Mouse (Mus musculus): ENCODE measurements around the gene Ano10. TPM values are rescaled to one million over a fixed set of nuclear protein-coding genes. Genes with fewer than 3 reads are reported as not detected.

Ano10 gene
- total and polyA plus RNA-seq, 2 experiments from 2014 or later, result 29.9 to 33.0 TPM

DNA sequence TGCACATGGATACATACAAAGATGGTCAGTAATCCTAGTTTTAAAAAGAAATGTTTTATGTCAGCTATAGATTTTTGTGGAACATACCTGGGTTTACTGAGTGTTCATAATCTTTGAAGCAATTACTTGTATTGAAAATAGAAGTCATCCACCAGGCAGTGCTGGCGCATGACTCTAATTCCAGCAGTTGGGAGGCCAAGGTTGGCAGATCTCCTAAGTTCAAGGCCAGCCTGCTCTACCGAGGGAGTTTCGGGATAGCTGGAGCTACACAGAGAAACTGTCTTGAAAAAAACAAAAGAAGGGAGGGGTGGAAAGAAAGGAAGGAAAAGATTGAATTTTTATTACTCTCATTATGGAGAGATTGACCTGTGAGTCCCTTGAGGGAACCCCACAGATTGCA lies 145.9 kb downstream of the Ano10 start:
- no peak for TF ChIP-seq CTCF (IDR thresholded peaks at IDR 0.05)
- Histone ChIP-seq H3K9me3 (ENCODE audit: low read length) (no peaks in the 10 kb centered on the region), H3K9ac (replicated peaks; ENCODE audit: low read length, poor library complexity, severe bottlenecking) (no peak overlapping the region), H3K4me1 (ENCODE audit: insufficient read depth, low read length) (no peaks in the 10 kb centered on the region), H3K36me3 (ENCODE audit: insufficient read depth, low read length) (no peaks in the 10 kb centered on the region), H3K4me2 (ENCODE audit: low read depth, low read length, poor library complexity, severe bottlenecking) (no peak overlapping the region), H3K27me3 (ENCODE audit: insufficient read depth, low read length) (no peaks in the 10 kb centered on the region), H3K27ac (ENCODE audit: low read depth, low read length) (no peak overlapping the region), H3K4me3 (ENCODE audit: low read depth, low read length) (no peak overlapping the region)
- no peak for ATAC-seq (ENCODE audit: low FRiP score)
- no peak for DNase-seq (ENCODE audit: low spot score)
- WGBS, result 88% methylated on average over 3 of the region's 3 CpGs

DNA sequence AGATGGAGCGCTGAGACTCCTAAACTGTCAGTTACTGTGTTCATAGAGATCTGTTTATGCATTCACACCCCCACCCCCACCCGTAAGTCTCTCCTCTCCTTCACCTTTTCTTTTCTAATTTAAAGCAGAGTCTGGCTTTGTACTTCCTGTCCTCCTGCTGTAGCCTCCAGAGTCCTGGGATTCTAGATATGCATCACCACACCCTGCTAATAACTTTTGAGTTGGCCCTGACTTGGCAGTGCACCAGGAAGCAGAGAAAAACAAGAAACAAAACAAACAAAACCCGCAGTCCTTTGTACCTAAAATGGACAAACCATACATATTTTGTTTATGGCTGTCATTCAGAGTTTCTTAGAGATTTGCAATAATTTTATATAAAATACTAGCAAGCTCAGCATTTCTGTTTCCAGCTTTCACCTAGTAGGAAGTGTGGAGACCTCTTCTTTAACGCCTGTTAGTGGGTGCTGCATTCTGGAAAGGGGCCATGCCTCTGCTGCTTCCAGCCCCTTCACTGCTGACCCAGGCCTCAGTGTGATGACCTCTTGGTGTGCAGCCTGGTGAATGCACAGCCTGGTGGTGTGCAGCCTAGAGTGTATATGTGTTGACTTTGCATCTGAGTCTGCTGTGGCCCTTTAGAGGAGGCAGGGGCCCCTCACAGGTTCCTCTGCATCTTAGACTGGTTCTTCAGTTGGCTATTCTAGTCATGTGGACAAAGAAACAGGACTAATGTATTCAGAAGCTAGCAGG lies 147.9 kb downstream of the Ano10 start:
- ATAC-seq (ENCODE audit: low FRiP score), result no peak
- 85% methylated on average over 4 of the region's 4 CpGs for WGBS
- no peak for DNase-seq (ENCODE audit: low spot score)
- no peak for TF ChIP-seq CTCF (IDR thresholded peaks at IDR 0.05)
- Histone ChIP-seq H3K36me3 (ENCODE audit: insufficient read depth, low read length) (no peaks in the 10 kb centered on the region), H3K9me3 (ENCODE audit: low read length) (no peaks in the 10 kb centered on the region), H3K4me1 (ENCODE audit: insufficient read depth, low read length) (no peaks in the 10 kb centered on the region), H3K27me3 (ENCODE audit: insufficient read depth, low read length) (no peaks in the 10 kb centered on the region), H3K4me2 (ENCODE audit: low read depth, low read length, poor library complexity, severe bottlenecking) (no peak overlapping the region), H3K4me3 (ENCODE audit: low read depth, low read length) (no peak overlapping the region), H3K27ac (ENCODE audit: low read depth, low read length) (no peak overlapping the region), H3K9ac (replicated peaks; ENCODE audit: low read length, poor library complexity, severe bottlenecking) (no peak overlapping the region)

DNA sequence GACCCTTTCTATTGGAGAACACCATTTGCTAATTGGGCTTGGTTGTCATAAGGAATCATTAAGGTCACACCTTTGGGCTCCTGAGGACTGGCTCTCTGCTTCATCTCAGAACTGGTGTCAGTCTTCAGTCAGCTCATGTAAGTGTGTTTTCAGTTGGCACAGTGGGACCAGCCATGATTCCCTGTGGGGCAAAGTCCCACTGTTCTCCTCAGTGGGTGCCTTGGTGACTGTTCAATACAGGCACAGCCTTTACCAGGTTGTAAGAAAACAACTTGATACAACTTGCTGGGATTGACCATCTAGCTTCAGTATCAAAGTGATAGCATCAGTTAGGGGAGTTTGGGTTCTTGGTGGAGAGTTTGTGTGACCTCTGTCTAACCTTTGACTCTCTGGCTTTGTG lies 148.5 kb downstream of the Ano10 start:
- H3K4me1 ChIP-seq (ENCODE audit: insufficient read depth, low read length), result no peaks in the 10 kb centered on the region
- no peak overlapping the region for H3K4me2 ChIP-seq (ENCODE audit: low read depth, low read length, poor library complexity, severe bottlenecking)
- no peak for TF ChIP-seq CTCF (IDR thresholded peaks at IDR 0.05)
- no peak overlapping the region for H3K27ac ChIP-seq (ENCODE audit: low read depth, low read length)
- no peaks in the 10 kb centered on the region for H3K27me3 ChIP-seq (ENCODE audit: insufficient read depth, low read length)
- H3K4me3 ChIP-seq (ENCODE audit: low read depth, low read length), result no peak overlapping the region
- H3K9ac ChIP-seq (replicated peaks; ENCODE audit: low read length, poor library complexity, severe bottlenecking), result no peak overlapping the region
- DNase-seq (ENCODE audit: low spot score) (no peak), ATAC-seq (ENCODE audit: low FRiP score) (no peak)
- H3K9me3 ChIP-seq (ENCODE audit: low read length), result no peaks in the 10 kb centered on the region
- H3K36me3 ChIP-seq (ENCODE audit: insufficient read depth, low read length), result no peaks in the 10 kb centered on the region

DNA sequence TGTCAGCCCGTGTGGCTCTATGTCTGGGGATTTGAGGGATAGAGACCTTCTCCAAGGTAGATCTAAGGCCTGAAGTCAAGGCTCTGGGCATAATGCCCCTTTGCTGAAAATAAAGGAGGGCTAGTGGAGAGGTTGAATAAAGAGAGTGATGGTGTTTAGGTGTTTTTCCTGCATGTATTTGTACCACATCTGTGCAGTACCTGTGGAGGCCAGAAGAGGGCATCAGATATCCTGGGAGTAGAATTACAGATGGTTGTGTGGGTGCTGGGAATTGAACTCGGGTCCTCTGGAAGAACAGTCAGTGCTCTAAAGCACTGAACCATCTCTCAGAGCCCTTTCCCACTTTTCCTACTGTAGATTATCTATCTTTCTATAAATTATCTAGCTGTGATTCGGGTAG lies 149.4 kb downstream of the Ano10 start:
- Histone ChIP-seq H3K4me2 (ENCODE audit: low read depth, low read length, poor library complexity, severe bottlenecking) (no peak overlapping the region), H3K9ac (replicated peaks; ENCODE audit: low read length, poor library complexity, severe bottlenecking) (no peak overlapping the region), H3K27ac (ENCODE audit: low read depth, low read length) (no peak overlapping the region), H3K9me3 (ENCODE audit: low read length) (no peaks in the 10 kb centered on the region), H3K36me3 (ENCODE audit: insufficient read depth, low read length) (no peaks in the 10 kb centered on the region), H3K27me3 (ENCODE audit: insufficient read depth, low read length) (no peaks in the 10 kb centered on the region), H3K4me1 (ENCODE audit: insufficient read depth, low read length) (no peaks in the 10 kb centered on the region), H3K4me3 (ENCODE audit: low read depth, low read length) (no peak overlapping the region)
- peak; percentile 38 for TF ChIP-seq CTCF (IDR thresholded peaks at IDR 0.05)
- ATAC-seq (ENCODE audit: low FRiP score) (no peak), DNase-seq (ENCODE audit: low spot score) (no peak)
- 97% methylated on average over 3 of the region's 3 CpGs for WGBS

DNA sequence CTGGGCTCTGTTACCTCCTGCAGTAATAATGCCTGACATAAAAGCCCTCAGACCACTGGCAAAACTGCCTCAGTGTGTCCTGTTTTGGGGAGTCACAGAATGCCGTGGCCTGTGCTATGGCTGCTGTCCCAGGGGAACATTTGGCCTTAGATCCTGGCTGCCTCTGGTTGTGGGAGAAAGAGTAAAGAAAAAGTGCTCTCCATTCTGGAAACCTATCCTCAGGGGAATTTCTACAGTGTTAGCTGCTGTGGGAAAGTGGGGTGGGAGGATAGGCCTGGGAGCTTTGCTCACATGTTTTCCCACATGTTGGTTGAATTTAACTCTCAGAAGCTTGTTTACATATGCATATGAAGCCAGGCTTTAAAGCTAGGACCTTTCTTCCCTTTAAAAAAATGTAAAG lies 151.0 kb downstream of the Ano10 start:
- no peak overlapping the region for H3K9ac ChIP-seq (replicated peaks; ENCODE audit: low read length, poor library complexity, severe bottlenecking)
- H3K9me3 ChIP-seq (ENCODE audit: low read length), result no peaks in the 10 kb centered on the region
- ATAC-seq (ENCODE audit: low FRiP score), result no peak
- H3K36me3 ChIP-seq (ENCODE audit: insufficient read depth, low read length), result no peaks in the 10 kb centered on the region
- no peak for DNase-seq (ENCODE audit: low spot score)
- TF ChIP-seq CTCF (IDR thresholded peaks at IDR 0.05), result no peak
- no peak overlapping the region for H3K4me3 ChIP-seq (ENCODE audit: low read depth, low read length)
- H3K4me1 ChIP-seq (ENCODE audit: insufficient read depth, low read length), result no peaks in the 10 kb centered on the region
- WGBS, result 81% methylated on average over 1 of the region's 1 CpGs
- H3K4me2 ChIP-seq (ENCODE audit: low read depth, low read length, poor library complexity, severe bottlenecking), result no peak overlapping the region
- H3K27ac ChIP-seq (ENCODE audit: low read depth, low read length), result no peak overlapping the region
- no peaks in the 10 kb centered on the region for H3K27me3 ChIP-seq (ENCODE audit: insufficient read depth, low read length)

DNA sequence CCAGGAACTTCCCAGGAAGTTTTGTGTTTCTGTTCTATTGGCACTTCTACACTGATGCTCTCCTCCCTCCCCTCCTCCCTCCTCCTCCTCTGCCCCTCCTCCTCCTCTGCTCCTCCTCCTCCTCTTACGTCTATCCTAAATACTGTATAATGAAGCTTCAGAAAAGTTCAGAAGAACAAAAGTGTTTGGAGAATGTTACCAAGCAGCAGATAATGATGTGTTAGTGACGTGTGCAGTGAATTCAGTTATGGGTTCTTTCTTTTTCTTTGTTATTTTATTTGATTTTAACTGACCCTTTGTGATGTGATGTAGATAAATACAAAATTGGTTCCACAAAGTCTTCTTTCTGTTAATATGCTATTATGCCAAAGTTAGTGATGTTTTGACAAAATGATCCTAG lies 155.0 kb downstream of the Ano10 start:
- Histone ChIP-seq H3K27ac (ENCODE audit: low read depth, low read length) (no peak overlapping the region), H3K36me3 (ENCODE audit: insufficient read depth, low read length) (peaks cover 8% of the 10 kb centered on the region; the same call in 1 of the 2 replicates), H3K4me1 (ENCODE audit: insufficient read depth, low read length) (no peaks in the 10 kb centered on the region), H3K27me3 (ENCODE audit: insufficient read depth, low read length) (no peaks in the 10 kb centered on the region), H3K9me3 (ENCODE audit: low read length) (no peaks in the 10 kb centered on the region), H3K4me2 (ENCODE audit: low read depth, low read length, poor library complexity, severe bottlenecking) (no peak overlapping the region), H3K9ac (replicated peaks; ENCODE audit: low read length, poor library complexity, severe bottlenecking) (no peak overlapping the region), H3K4me3 (ENCODE audit: low read depth, low read length) (no peak overlapping the region)
- DNase-seq (ENCODE audit: low spot score), result no peak
- WGBS, result 66% methylated on average over 2 of the region's 2 CpGs
- no peak for ATAC-seq (ENCODE audit: low FRiP score)
- no peak for TF ChIP-seq CTCF (IDR thresholded peaks at IDR 0.05)
